Mouse (Mus musculus) kidney, embryonic 15.5 days (tissue): Measurements from ENCODE around the gene Ccdc88b. TPM values are rescaled to one million over a fixed set of nuclear protein-coding genes. Genes with fewer than 3 reads are reported as not detected.

Source experiments
- ATAC-seq: fragments of 200-750 bp; cut with Nextera tagmentation; replicated peaks from 2 replicates; pipeline ENCODE4 v1.8.0; 2017; ENCODE audit warnings: moderate TSS enrichment; ENCODE audit not compliant: low FRiP score
- H3K27ac ChIP-seq: fragments of 300-500 bp; sonication (generic); 2 replicates; pipeline ENCODE4 v1.5.1; 2015; ENCODE audit warnings: mild to moderate bottlenecking, inconsistent platforms
- H3K27me3 ChIP-seq: fragments of 300-500 bp; sonication (generic); 2 replicates; pipeline ENCODE4 v1.6.1; 2015; ENCODE audit warnings: inconsistent platforms
- H3K36me3 ChIP-seq: fragments of 300-500 bp; sonication (generic); 2 replicates; pipeline ENCODE4 v1.6.1; 2015; ENCODE audit warnings: inconsistent platforms
- H3K4me1 ChIP-seq: fragments of 300-500 bp; sonication (generic); 2 replicates; pipeline ENCODE4 v1.6.1; 2015; ENCODE audit warnings: inconsistent platforms
- H3K4me2 ChIP-seq: fragments of 300-500 bp; sonication (generic); 2 replicates; pipeline ENCODE4 v1.6.1; 2015; ENCODE audit warnings: moderate library complexity, mild to moderate bottlenecking, inconsistent platforms
- H3K4me3 ChIP-seq: fragments of 300-500 bp; sonication (generic); replicated peaks from 2 replicates; pipeline ENCODE4 v1.5.1; 2015; ENCODE audit warnings: mild to moderate bottlenecking, inconsistent platforms
- H3K9ac ChIP-seq: fragments of 300-500 bp; sonication (generic); 2 replicates; pipeline ENCODE4 v1.6.1; 2015; ENCODE audit warnings: mild to moderate bottlenecking, inconsistent platforms
- H3K9me3 ChIP-seq: fragments of 300-500 bp; sonication (generic); replicated peaks from 2 replicates; pipeline ENCODE4 v1.6.1; 2016; ENCODE audit warnings: inconsistent platforms
- WGBS: fragments of 180-500 bp; shearing (Covaris S2); methylation state at CpG from one replicate; pipeline ENCODE4 v1.1.7; 2015; ENCODE audit warnings: mixed read lengths; 5-methylcytosine and 5-hydroxymethylcytosine counted together
- polyA plus RNA-seq: library from polyadenylated mRNA; unstranded; fragments of >200 nt; fragmentation: Nextera tagmentation; extraction: Ambion mirVana; gene quantifications from 2 replicates; pipeline ENCODE4 v1.2.1, GENCODE M21; 2015

Ccdc88b gene
- polyA plus RNA-seq, 1 experiment from 2014 or later = 0.74 TPM

DNA sequence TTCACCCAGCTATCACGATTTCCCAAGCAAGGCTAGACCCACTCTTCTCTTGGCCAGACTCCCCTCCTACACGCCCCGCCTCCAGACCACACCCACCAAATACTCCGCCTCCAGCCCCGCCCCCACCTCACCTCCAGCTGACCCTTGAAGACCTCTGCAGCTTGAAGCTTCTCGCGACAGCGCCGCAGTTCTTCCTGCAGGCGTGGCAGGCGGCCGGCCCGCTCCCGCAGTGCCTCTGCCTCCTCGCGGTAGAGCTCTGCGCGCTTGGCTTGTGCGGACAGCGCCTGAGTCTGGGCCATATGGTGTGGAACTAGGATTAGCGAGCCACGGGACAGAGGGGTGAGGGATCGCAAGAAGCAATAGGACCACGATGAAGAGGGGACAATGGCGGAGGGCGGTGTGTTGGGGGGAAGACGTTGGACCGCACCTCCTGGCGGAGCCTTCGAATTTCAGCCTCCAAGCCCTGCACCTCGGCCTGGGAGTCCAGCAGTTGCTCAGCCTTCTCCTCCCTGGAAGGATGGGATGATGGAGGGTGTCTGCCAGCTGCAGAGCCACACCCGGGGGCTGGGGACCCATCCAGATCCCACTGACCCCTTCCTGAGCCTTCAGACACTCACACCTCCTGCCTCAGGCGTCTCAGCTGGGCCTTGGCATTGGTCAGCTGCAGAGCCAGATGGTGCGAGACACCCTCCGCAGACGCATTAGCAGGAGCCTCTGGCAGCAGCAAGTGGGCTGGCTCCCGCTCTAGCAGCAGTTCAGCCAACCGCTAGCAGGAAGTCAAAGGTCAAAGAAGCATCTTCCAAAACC, 2.6 kb downstream of the Ccdc88b start:
- peak; percentile 61; the same call in 1 of the 2 replicates for ATAC-seq
- Histone ChIP-seq H3K27me3 (peaks cover 38% of the 10 kb centered on the region), H3K9ac (no peak overlapping the region), H3K4me2 (peak overlapping the region; percentile 59), H3K4me1 (peaks cover 34% of the 10 kb centered on the region), H3K36me3 (no peaks in the 10 kb centered on the region), H3K9me3 (no peaks in the 10 kb centered on the region), H3K4me3 (peak overlapping the region; percentile 31), H3K27ac (0 out of 2 replicates have a peak overlapping the region, but pooled peaks have one; percentile 6)
- 7% methylated on average over 38 of the region's 38 CpGs for WGBS

- Histone ChIP-seq H3K9me3 (no peaks in the 10 kb centered on the region), H3K4me3 (no peak overlapping the region), H3K27me3 (peaks cover 46% of the 10 kb centered on the region), H3K4me2 (peak overlapping the region; percentile 59), H3K9ac (no peak overlapping the region), H3K27ac (no peak overlapping the region), H3K4me1 (peaks cover 34% of the 10 kb centered on the region), H3K36me3 (no peaks in the 10 kb centered on the region)
- no peak for ATAC-seq
- WGBS = 89% methylated on average over 12 of the region's 12 CpGs
Observed at GRCm38 (mm10) chr19:6854658-6855057, 3.4 kb downstream of the Ccdc88b start.

- Histone ChIP-seq H3K9me3 (no peaks in the 10 kb centered on the region), H3K4me1 (peaks cover 34% of the 10 kb centered on the region), H3K36me3 (no peaks in the 10 kb centered on the region), H3K27me3 (peaks cover 54% of the 10 kb centered on the region), H3K9ac (no peak overlapping the region), H3K27ac (no peak overlapping the region), H3K4me3 (no peak overlapping the region), H3K4me2 (no peak overlapping the region)
- WGBS = 77% methylated on average over 8 of the region's 8 CpGs
- ATAC-seq = no peak
Observed at GRCm38 (mm10) chr19:6853903-6854302, 4.1 kb downstream of the Ccdc88b start.

DNA sequence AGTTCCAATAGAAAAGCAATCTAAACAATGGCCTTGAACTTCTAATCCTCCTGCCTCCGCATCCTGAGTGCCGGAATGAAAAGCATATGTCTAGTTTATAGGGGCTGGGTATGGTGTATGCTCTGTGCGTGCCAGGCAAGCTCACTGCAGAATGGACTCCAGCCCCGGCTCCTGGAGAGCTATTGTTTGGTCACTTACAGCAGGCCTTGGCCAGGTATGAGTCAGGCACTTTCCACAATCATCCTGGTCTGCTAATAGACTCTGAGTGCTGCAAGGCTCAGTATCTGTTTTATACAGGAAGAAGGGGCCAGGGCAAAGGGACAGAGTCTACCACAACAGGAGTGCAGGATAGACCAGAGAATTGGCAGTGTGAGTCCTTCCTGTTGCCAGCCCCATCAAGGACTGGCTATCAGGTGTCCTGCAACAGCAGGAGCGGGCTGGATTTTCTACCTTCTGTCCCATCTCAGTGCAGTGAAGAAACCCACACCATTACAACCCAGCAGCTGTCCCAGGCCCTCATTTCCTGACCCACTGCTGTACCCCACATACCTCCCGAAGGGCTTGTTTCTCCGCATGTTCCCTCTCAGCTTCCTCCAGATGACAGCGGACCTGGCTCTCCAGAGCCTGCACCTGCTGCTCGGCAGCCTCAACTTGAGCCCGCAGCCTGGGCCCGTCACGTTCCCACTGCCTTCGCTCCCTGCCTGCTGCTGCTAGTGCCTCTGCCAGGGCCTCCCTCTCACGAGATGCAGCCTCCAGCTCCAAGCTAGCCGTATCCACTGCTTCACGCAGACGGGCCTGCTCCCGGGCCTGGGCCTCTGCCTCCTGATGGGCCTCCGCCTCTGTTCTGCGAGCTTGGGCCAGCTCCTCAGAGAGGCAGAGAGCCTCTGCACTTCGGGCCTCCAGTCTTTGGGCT, 5.4 kb downstream of the Ccdc88b start:
- Histone ChIP-seq H3K4me3 (no peak overlapping the region), H3K4me2 (no peak overlapping the region), H3K9ac (no peak overlapping the region), H3K27me3 (peaks cover 66% of the 10 kb centered on the region), H3K27ac (no peak overlapping the region), H3K4me1 (peaks cover 41% of the 10 kb centered on the region), H3K9me3 (no peaks in the 10 kb centered on the region), H3K36me3 (no peaks in the 10 kb centered on the region)
- 83% methylated on average over 21 of the region's 21 CpGs for WGBS
- no peak for ATAC-seq

- no peak overlapping the region for H3K27ac ChIP-seq
- H3K4me3 ChIP-seq = no peak overlapping the region
- no peak overlapping the region for H3K9ac ChIP-seq
- no peaks in the 10 kb centered on the region for H3K9me3 ChIP-seq
- H3K4me2 ChIP-seq = no peak overlapping the region
- peaks cover 33% of the 10 kb centered on the region for H3K4me1 ChIP-seq
- 87% methylated on average over 3 of the region's 3 CpGs for WGBS
- peaks cover 78% of the 10 kb centered on the region for H3K27me3 ChIP-seq
- H3K36me3 ChIP-seq = no peaks in the 10 kb centered on the region
- ATAC-seq = no peak
Observed at GRCm38 (mm10) chr19:6851497-6851896, 6.5 kb downstream of the Ccdc88b start.

DNA sequence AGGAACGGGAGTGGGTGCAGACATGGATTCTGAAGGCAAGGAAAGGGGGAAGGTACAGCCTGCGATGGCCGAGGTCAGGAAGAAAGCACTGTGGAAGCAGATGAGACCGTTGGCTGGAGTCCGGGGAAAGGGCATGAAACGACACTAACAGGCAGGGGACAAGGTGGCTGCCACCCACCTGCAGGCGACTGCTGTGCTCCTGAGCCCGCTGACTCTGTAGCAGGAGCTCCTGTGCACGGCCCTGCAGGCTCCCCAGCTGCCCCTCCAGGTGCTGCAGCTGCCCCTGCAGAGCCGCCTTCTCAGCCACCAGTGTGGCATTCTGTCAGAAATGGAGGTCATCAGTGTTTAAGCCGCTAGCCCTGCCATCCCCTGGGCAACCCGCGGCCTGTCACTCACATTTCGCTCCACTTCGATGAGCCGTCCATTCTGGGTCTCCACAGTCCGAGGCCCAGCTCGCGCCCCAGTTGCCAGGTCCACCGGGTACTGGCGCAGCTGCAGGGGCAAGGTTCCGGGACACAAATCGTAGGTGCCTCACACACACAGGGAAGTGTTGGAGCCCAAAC, 8.4 kb downstream of the Ccdc88b start:
- no peak overlapping the region for H3K27ac ChIP-seq
- H3K4me2 ChIP-seq = no peak overlapping the region
- ATAC-seq = no peak
- no peak overlapping the region for H3K9ac ChIP-seq
- H3K36me3 ChIP-seq = no peaks in the 10 kb centered on the region
- H3K4me1 ChIP-seq = peaks cover 14% of the 10 kb centered on the region
- H3K27me3 ChIP-seq = peaks cover 86% of the 10 kb centered on the region
- no peak overlapping the region for H3K4me3 ChIP-seq
- H3K9me3 ChIP-seq = no peaks in the 10 kb centered on the region
- 74% methylated on average over 23 of the region's 23 CpGs for WGBS

DNA sequence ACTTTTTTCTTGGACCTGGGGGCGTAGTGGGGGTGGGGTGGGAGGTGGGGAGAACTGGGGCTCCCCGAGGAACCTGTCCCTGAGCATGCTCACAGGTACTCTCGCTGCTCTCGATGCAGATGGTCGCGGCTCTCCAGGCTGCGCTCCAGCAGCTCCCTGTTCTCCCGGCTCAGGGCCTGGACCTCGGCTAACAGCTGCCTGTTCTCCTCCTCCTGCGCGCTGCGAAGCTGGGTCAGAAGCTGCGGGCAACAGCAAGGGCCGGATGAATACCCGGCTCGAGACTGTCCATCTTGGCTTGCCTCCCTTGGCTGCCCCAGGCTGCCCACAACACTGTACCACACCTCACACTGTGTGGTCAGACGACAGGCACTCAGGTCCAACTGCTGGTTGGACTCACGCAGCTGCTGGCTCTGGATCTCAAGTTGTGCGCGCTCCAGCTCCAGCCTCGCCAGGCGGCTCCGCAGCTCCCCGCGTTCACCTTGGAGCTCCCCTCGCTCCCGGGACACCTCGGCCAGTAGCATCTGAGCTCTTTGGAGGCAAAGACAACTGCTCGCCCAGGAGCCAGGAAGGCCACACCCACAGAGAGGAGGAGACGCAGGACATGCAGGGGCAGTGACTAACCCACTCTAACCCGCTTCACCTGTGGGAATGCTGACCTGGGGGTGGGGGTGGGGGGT, 10.0 kb downstream of the Ccdc88b start:
- no peak overlapping the region for H3K9ac ChIP-seq

GRCm38 (mm10) chr19:6846050-6846449, 12.0 kb downstream of the Ccdc88b start:
- Histone ChIP-seq H3K4me2 (no peak overlapping the region), H3K36me3 (no peaks in the 10 kb centered on the region), H3K4me1 (peaks cover 17% of the 10 kb centered on the region), H3K27ac (no peak overlapping the region), H3K27me3 (peaks cover 84% of the 10 kb centered on the region), H3K9ac (no peak overlapping the region), H3K9me3 (no peaks in the 10 kb centered on the region), H3K4me3 (no peak overlapping the region)
- WGBS = 85% methylated on average over 4 of the region's 4 CpGs
- ATAC-seq = no peak

More for the DNA sequence above, 10.0 kb downstream of the Ccdc88b start:
- no peaks in the 10 kb centered on the region for H3K9me3 ChIP-seq
- peak overlapping the region; percentile 60 for H3K4me2 ChIP-seq
- 10% methylated on average over 31 of the region's 31 CpGs for WGBS
- ATAC-seq = peak; percentile 45
- H3K4me3 ChIP-seq = peak overlapping the region; percentile 31
- H3K4me1 ChIP-seq = peaks cover 13% of the 10 kb centered on the region
- H3K27me3 ChIP-seq = peaks cover 83% of the 10 kb centered on the region
- H3K36me3 ChIP-seq = no peaks in the 10 kb centered on the region
- H3K27ac ChIP-seq = no peak overlapping the region

DNA sequence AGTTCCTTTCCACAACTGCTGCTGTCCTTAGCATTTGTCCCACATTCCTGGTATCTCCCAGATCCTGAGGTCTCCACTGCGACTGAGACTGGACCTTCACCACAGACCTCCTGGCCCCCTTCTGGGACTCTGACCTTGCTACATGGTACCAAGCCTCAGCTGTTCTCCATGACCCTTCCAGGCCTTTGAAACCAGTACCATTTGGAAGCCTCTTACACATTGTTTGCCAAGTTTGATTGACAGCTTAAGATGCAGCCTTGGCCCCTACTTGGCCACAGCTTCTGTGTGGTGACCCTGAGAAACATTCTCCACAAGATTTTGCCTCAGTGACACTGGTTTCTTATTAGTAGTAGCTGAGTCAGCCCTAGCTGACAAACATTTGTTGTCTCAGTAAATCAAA, 15.7 kb downstream of the Ccdc88b start:
- Histone ChIP-seq H3K4me3 (no peak overlapping the region), H3K4me2 (no peak overlapping the region), H3K4me1 (peaks cover 24% of the 10 kb centered on the region), H3K36me3 (peaks cover 13% of the 10 kb centered on the region), H3K27ac (no peak overlapping the region), H3K9ac (no peak overlapping the region), H3K9me3 (no peaks in the 10 kb centered on the region), H3K27me3 (peaks cover 59% of the 10 kb centered on the region)
- 61% methylated on average over 1 of the region's 1 CpGs for WGBS
- no peak for ATAC-seq

DNA sequence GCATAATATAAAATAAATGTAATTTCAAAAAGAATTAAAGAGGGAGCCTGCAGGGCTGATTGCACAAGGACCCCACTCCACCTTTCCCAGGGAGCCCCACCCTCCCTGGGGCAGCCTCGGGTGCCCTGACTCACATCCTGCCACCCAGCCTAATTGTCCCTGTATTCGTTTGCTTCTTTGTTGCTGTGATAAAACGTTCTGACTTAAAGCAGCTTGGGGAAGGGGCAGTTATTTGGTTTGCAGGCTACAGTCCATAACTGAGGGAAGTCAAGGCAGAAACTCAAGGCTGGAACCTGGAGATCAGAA, 16.8 kb downstream of the Ccdc88b start:
- Histone ChIP-seq H3K27me3 (peaks cover 48% of the 10 kb centered on the region), H3K4me2 (peak overlapping the region; percentile 97; the same call in 1 of the 2 replicates), H3K27ac (no peak overlapping the region), H3K9ac (no peak overlapping the region), H3K9me3 (no peaks in the 10 kb centered on the region), H3K36me3 (peaks cover 24% of the 10 kb centered on the region), H3K4me1 (peaks cover 24% of the 10 kb centered on the region), H3K4me3 (no peak overlapping the region)
- ATAC-seq = no peak
- WGBS = 11% methylated on average over 3 of the region's 3 CpGs

DNA sequence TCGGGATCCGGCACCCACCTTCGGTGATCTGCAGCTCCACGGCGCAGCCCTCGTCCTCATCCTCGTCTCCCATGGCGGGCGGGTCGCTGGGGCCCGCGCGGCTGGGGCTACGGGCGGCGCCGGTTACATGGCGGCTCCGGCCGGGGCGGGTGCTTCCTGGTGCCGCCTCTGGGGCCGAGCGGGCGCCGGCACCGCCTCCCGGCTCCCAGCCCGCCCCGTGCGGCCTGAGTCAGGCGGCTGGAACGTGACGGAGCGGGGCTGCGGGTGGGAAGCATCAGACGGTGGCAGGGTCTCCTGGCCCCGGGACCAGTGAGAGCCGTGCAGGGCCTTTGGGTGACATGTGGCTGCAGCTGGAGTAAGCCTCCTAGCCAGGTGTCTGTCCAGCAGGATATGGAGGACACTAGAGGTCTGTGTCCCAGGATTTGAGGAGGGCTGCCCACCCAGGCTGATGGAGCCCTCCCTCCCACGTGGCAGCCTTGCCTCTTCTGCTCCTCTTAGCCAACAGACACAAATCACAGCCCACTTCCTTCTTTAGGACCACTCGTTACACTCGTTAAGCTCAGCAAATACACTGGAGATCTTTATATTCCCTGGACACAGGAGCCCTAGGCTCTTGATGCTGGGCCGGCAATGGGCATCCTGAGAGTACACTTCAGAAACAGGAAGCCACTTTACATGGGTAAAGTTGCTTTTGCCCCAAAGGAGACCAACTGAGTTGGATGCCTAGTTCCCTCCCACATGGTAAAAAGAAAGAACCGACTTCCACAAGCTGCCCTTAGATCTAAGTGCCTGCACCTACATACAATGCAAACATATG, 17.3 kb downstream of the Ccdc88b start, which contains the start of gene Rps6ka4:
Gene Rps6ka4 (minus strand): TSS at position 162 of the 817 bp plus-strand sequence.
- H3K27ac ChIP-seq = peak within 1 kb of the TSS; percentile 37; the same call in 1 of the 2 replicates
- no peaks in the 10 kb centered on the region for H3K9me3 ChIP-seq
- peak within 1 kb of the TSS; percentile 83 for H3K4me3 ChIP-seq
- WGBS = under 1% methylated on average over 44 of the region's 44 CpGs
- ATAC-seq = peak; percentile 86
- peak within 1 kb of the TSS; percentile 86 for H3K9ac ChIP-seq
- peaks cover 27% of the 10 kb centered on the region for H3K36me3 ChIP-seq
- H3K27me3 ChIP-seq = peaks cover 42% of the 10 kb centered on the region
- H3K4me1 ChIP-seq = peaks cover 24% of the 10 kb centered on the region
- H3K4me2 ChIP-seq = peak within 1 kb of the TSS; percentile 97
